Mouse (Mus musculus): ENCODE data around the gene Gsto2.
A peak's percentile ranks its signal among the peaks of the same experiment; 100 is the strongest.
"Not testable (repeated sequence)": the region's sequence is repeated elsewhere in the genome, so short reads cannot be mapped to it uniquely, and the experiment has no call there.

The Gsto2 gene

GRCm38 (mm10) chr19:47865353-47865947 lies at the start of gene Gsto2:
Gsto2 (plus strand) TSS chr19:47865534.
- DNase-seq (ENCODE audit: low spot score in 2 of 2) = peak; percentile 90 to 95

GRCm38 (mm10) chr19:47817692-47818091 lies 47.6 kb upstream of the Gsto2 start:
- no peak for DNase-seq (ENCODE audit: low spot score in 2 of 2)

GRCm38 (mm10) chr19:47820832-47821493 lies 44.4 kb upstream of the Gsto2 start:
- peak in 1 of 2 experiments; percentile 75 for DNase-seq (ENCODE audit: low spot score in 2 of 2)

- DNase-seq (ENCODE audit: low spot score in 2 of 2) = no peak
These were observed 43.9 kb upstream of the Gsto2 start for GRCm38 (mm10) chr19:47821494-47821872.

GRCm38 (mm10) chr19:47822143-47822796 lies 43.1 kb upstream of the Gsto2 start:
- DNase-seq (ENCODE audit: low spot score in 2 of 2) = no peak

- DNase-seq (ENCODE audit: low spot score in 2 of 2) = no peak
These were observed 41.3 kb upstream of the Gsto2 start for GRCm38 (mm10) chr19:47824026-47824425.

GRCm38 (mm10) chr19:47829913-47830450 lies 35.4 kb upstream of the Gsto2 start:
- DNase-seq (ENCODE audit: low spot score in 2 of 2) = no peak

- DNase-seq (ENCODE audit: low spot score in 2 of 2) = no peak
These were observed 34.2 kb upstream of the Gsto2 start for GRCm38 (mm10) chr19:47831111-47831510.

GRCm38 (mm10) chr19:47832316-47832715 lies 33.0 kb upstream of the Gsto2 start:
- no peak for DNase-seq (ENCODE audit: low spot score in 2 of 2)

GRCm38 (mm10) chr19:47834614-47835013 lies 30.7 kb upstream of the Gsto2 start:
- no peak for DNase-seq (ENCODE audit: low spot score in 2 of 2)

GRCm38 (mm10) chr19:47835776-47836175 lies 29.6 kb upstream of the Gsto2 start:
- no peak for DNase-seq (ENCODE audit: low spot score in 2 of 2)

GRCm38 (mm10) chr19:47836701-47837526 lies 28.4 kb upstream of the Gsto2 start:
- DNase-seq (ENCODE audit: low spot score in 2 of 2) = peak in 1 of 2 experiments; percentile 62

- DNase-seq (ENCODE audit: low spot score in 2 of 2) = no peak
These were observed 27.8 kb upstream of the Gsto2 start for GRCm38 (mm10) chr19:47837527-47837901.

- DNase-seq (ENCODE audit: low spot score in 2 of 2) = not testable (repeated sequence)
These were observed 24.1 kb upstream of the Gsto2 start for GRCm38 (mm10) chr19:47841234-47841633.

- no peak for DNase-seq (ENCODE audit: low spot score in 2 of 2)
These were observed 15.6 kb upstream of the Gsto2 start for GRCm38 (mm10) chr19:47849735-47850134.

GRCm38 (mm10) chr19:47852131-47852530 lies 13.2 kb upstream of the Gsto2 start:
- not testable (repeated sequence) for DNase-seq (ENCODE audit: low spot score in 2 of 2)

- no peak for DNase-seq (ENCODE audit: low spot score in 2 of 2)
These were observed 12.3 kb upstream of the Gsto2 start for GRCm38 (mm10) chr19:47853053-47853452.

- DNase-seq (ENCODE audit: low spot score in 2 of 2) = no peak
These were observed 11.2 kb upstream of the Gsto2 start for GRCm38 (mm10) chr19:47853951-47854795.

- DNase-seq (ENCODE audit: low spot score in 2 of 2) = peak; percentile 69 to 89
These were observed 10.2 kb upstream of the Gsto2 start, which contains the start of gene Gsto1 for GRCm38 (mm10) chr19:47854796-47855783. Gsto1 (plus strand) TSS chr19:47854970.

Measured in left cerebral cortex, adult 9 months (tissue).